Mouse (Mus musculus) myocyte (in vitro differentiated cells): ENCODE data around the gene Ugt1a7c.
"Not testable (repeated sequence)": the region's sequence is repeated elsewhere in the genome, so short reads cannot be mapped to it uniquely, and the experiment has no call there.

Source experiments
- CEBPB ChIP-seq: IDR thresholded peaks from 2 replicates; pipeline ENCODE4 v1.6.1; 2011; ENCODE audit warnings: mild to moderate bottlenecking, moderate library complexity; ENCODE audit not compliant: poor library complexity, insufficient read depth, severe bottlenecking
- E2F4 ChIP-seq: IDR thresholded peaks from one replicate; pipeline ENCODE4 v1.6.1; 2011; ENCODE audit warnings: mild to moderate bottlenecking, control low read depth, moderate library complexity; ENCODE audit not compliant: insufficient read depth
- MYOD1 ChIP-seq, 3 experiments: IDR thresholded peaks; one replicate each; pipeline ENCODE4 v1.6.1; 2011; ENCODE audit warnings: control low read depth in 2 of 3, low read depth in 2 of 3, mild to moderate bottlenecking in 2 of 3, moderate library complexity in 1 of 3; ENCODE audit not compliant: insufficient read length in 2 of 3, control insufficient read depth in 1 of 3
- MYOG ChIP-seq, 3 experiments: IDR thresholded peaks; one replicate each; pipeline ENCODE4 v1.6.1; 2011; ENCODE audit warnings: control low read depth in 2 of 3, low read depth in 2 of 3, mild to moderate bottlenecking in 2 of 3; ENCODE audit not compliant: insufficient read length in 2 of 3, control insufficient read depth in 1 of 3, insufficient read depth in 1 of 3
- POLR2A ChIP-seq: IDR thresholded peaks from one replicate; pipeline ENCODE4 v1.6.1; 2011; ENCODE audit warnings: low read depth, mild to moderate bottlenecking, control low read depth, moderate library complexity; ENCODE audit not compliant: insufficient read length
- POLR2AphosphoS2 ChIP-seq: IDR thresholded peaks from one replicate; pipeline ENCODE4 v1.6.1; 2011; ENCODE audit warnings: low read depth, control low read depth; ENCODE audit not compliant: insufficient read length
- REST ChIP-seq: IDR thresholded peaks from one replicate; pipeline ENCODE4 v1.6.1; 2011; ENCODE audit warnings: mild to moderate bottlenecking, control low read depth, moderate library complexity; ENCODE audit not compliant: insufficient read depth, insufficient read length
- SRF ChIP-seq: IDR thresholded peaks from one replicate; pipeline ENCODE4 v1.6.1; 2011; ENCODE audit warnings: low read depth; ENCODE audit not compliant: control insufficient read depth, insufficient read length
- TCF12 ChIP-seq: IDR thresholded peaks from one replicate; pipeline ENCODE4 v1.6.1; 2011; ENCODE audit warnings: mild to moderate bottlenecking, control low read depth; ENCODE audit not compliant: poor library complexity, insufficient read depth, severe bottlenecking
- USF1 ChIP-seq: IDR thresholded peaks from one replicate; pipeline ENCODE4 v1.6.1; 2011; ENCODE audit warnings: low read depth, mild to moderate bottlenecking, control low read depth, moderate library complexity

DNA sequence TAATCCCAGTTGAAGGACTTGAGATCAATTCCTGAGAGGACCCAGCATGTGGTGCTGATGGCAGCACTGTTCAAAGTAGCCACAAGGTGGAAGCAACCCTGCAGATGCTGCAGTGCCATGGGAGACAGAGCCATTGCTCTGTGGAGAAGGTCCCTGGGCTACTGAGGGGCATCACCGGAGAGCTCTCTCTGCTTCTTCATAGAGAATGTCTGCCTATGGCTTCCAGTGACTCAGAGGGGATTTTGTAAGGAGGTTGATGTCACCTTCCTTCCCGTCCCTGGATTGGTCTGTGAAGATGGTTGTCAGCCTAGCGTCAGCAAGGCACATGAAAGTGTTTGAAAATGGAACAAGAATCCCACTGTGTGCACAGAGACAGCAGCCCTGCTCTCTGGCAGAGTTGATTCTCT is 589 bp upstream of the Ugt1a7c start:
- not testable (repeated sequence) for TF ChIP-seq REST; POLR2A; SRF; USF1; MYOG (IDR thresholded peaks at IDR 0.05; ENCODE audit: control insufficient read depth in 1 of 3, insufficient read depth in 1 of 3, insufficient read length in 2 of 3, low read depth in 2 of 3); MYOD1 (IDR thresholded peaks at IDR 0.05; ENCODE audit: control insufficient read depth in 1 of 3, insufficient read length in 2 of 3, low read depth in 2 of 3); CEBPB; TCF12; POLR2AphosphoS2; E2F4
